Mouse (Mus musculus): ENCODE results near the gene Upp2.

Gene Upp2

GRCm38 (mm10) chr2:58758081-58758480 is 191.0 kb downstream of the Upp2 start:
- DNase-seq (ENCODE audit: low spot score): no peak

DNA sequence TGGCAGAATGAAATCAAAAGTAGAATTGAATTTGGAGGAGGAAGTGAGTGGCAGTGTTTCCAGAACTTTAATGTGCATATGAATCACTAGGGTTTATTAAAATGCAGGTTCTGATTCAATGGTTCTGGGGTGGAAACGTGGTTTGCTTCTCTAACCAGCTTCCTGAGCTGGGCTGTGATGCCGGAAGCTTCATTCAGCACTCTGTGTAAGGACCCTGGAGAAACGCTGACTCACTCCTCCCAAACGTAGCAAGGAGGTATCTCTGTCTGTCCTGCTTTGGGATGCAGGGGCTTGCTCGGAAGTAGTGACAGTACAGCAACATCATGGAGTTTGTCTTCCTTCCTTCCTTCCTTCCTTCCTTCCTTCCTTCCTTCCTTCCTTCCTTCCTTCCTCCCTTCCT is 192.6 kb downstream of the Upp2 start:
- no peak for DNase-seq (ENCODE audit: low spot score)

GRCm38 (mm10) chr2:58765141-58765540 is 198.0 kb downstream of the Upp2 start:
- DNase-seq (ENCODE audit: low spot score): no peak

DNA sequence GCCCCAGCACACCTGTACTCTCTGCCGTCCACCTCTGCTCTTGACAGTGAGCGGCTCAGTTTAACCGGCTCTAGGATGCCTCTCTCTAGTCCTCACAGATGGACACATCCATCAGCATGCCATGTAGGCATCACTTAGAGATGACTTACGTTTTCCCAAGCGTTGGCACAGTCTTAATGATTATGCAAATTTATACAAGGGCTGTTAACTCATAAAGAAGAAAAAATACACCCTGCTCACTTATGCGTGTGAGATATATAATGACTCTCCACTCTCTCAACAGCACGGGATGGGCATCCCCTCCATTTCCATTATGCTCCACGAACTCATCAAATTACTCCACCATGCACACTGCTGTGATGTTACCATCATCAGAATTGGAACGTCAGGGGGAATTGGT is 206.7 kb downstream of the Upp2 start:
- no peak for DNase-seq (ENCODE audit: low spot score)

DNA sequence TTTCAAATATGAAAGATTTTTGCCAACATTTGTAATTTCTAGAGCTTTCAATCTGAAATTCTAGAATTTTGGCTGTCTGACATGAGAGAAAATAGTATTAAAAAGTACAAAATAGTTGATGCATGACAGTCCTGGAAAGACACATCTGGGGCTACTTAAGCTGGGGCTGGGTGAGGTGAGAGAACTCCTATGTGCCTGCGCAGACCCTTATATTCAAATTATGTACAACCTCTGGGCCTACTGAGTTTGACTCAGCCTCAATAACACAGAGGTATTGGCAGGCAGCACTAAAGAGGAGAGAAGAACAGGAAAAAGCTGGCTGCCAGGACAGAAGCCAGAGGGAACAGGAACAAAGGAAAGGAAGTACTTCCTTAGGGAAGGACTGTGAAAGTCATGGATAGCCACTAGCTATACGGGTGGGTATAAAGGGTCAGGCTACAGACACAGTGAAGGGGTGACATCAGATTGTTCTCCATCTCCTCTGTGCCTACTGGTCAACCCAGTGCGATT is 211.9 kb downstream of the Upp2 start:
- DNase-seq (ENCODE audit: low spot score): no peak

DNA sequence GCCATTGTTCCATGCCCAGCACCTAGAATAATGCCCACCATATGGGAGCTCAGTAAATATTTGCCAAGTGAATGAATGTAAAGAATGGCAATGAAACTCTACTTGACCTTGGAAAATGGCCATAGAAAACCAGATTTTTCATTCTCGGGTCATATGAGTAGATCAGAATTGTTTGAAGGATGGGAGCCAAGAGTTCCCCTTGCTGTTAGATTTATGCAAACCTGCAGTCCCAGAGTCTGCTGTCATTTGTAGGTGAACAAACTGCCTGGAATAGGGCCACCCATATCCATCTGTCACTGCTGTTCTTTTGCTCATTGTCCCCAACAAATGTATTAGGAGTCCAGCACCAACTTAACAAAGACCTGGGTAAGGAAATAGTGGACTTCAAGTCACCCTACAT is 216.4 kb downstream of the Upp2 start:
- DNase-seq (ENCODE audit: low spot score): no peak

GRCm38 (mm10) chr2:58786177-58786576 is 219.1 kb downstream of the Upp2 start:
- DNase-seq (ENCODE audit: low spot score): no peak

DNA sequence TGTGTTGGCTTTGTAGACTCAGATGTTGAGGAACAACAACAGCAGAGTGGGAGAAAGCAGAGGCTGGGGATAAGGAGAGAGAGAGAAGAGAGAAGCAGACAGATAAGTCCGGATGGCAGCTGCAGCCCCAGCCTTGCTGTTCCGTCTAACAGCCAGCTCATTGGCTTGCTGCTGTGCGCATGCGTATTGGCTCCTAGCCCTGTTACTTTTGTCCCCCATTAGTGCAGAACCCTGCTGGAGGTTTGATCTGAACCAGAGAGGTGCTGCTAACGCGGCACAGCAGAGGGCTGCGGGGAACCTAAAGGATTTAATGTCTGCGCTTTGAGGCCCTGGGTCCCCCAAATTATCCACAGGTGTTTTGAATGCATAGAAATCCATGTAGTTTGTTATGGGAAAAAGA is 219.6 kb downstream of the Upp2 start:
- no peak for DNase-seq (ENCODE audit: low spot score)

DNA sequence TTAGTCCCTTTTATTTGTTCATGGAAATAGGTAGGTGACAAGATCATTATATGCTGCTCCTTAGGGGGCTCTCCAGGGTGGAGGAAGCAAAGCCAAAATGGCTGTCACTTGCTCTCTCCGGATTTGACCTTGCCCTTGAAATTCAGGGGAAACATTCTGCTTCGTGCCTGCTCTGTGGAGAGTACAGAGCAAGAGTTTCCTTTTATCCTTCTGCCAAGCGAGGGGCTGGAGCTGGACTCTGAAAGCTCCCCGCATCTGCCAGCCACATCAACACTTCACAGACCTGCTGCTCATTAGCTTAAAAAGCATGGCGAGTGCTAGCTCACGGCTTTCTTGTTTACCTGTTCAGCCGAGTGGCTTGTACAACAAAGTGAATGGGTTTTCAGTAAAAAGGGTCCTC is 220.3 kb downstream of the Upp2 start:
- DNase-seq (ENCODE audit: low spot score): no peak

GRCm38 (mm10) chr2:58789934-58790333 is 222.8 kb downstream of the Upp2 start:
- no peak for DNase-seq (ENCODE audit: low spot score)

DNA sequence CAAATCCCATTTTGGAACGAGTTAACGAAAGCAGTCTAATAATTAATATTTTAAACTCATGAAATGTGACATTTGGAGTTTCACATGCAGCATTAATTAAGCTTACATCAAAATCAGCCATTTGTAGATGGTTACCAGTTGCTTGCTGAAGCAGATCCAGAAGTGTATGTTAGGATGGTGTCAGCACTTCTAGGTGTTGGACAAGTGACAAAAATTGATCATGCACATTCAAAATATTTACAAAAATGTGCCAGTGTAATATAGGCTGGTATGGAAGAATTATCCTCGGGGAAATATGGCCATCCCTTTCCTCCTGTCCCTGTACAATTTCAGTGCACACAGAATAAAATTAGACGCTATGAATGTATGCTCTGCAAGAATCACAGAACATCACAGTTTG is 223.3 kb downstream of the Upp2 start:
- no peak for DNase-seq (ENCODE audit: low spot score)

DNA sequence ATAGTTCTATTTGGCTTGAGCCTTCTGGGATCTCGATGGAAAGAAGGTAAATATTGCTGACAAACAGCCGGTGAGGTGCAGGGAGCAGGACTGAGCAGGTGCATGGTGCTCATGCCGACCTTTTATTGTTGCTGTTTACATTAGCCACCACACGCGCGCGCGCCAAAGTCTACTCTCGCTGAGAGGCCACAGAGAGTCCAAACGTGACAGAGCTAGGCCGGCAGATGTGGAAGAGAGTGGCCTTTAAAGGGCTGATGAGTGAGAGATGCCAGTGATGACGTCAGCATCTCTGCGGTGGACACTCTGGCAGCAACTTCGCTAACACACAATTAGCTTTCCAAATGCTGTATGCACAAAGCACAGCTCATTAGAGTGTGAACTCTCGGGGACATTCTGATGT is 227.4 kb downstream of the Upp2 start:
- no peak for DNase-seq (ENCODE audit: low spot score)

DNA sequence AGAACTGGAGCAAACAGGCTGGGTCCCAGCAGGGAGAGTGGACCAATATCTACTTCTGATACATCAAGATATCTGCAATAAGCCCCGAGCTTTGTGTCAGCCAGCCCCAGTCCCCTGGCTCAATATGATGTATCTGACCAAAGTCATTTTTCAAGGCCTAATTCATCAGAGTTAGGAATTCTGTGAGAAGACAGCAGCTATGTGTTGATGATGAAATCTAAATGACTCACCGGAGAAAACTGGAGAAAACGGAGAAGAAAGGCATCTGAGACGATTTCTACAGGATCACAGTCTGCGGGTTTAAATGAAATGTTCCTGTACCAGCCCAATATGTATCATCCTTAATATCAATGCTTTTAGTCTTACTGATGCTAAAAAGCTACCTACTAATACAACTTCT is 228.3 kb downstream of the Upp2 start:
- no peak for DNase-seq (ENCODE audit: low spot score)

- no peak for DNase-seq (ENCODE audit: low spot score)
Measured at GRCm38 (mm10) chr2:58797506-58797905, 230.4 kb downstream of the Upp2 start.

DNA sequence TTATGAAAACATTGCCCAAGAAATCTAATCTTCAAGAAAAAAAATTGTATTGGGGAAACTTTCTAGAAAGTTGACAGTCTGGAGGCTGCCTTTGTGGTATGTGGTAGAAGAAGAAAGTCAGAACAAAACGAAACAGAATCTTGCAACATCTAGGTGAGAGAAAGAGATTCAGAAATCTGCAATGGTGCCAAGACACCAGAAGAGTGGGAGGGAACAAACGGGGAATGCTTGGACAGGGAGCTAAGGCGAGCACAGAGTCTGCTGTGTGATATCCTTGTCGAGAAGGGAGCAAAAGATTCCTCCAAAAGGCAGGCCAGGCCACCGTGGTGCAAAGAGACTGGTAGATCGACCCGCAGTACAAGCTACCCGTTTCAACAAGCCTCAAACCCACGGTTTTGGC is 232.0 kb downstream of the Upp2 start:
- DNase-seq (ENCODE audit: low spot score): no peak

- no peak for DNase-seq (ENCODE audit: low spot score)
Measured at GRCm38 (mm10) chr2:58799623-58800022, 232.5 kb downstream of the Upp2 start.

GRCm38 (mm10) chr2:58812941-58813340 is 245.8 kb downstream of the Upp2 start:
- DNase-seq (ENCODE audit: low spot score): no peak

GRCm38 (mm10) chr2:58828910-58829600 is 262.0 kb downstream of the Upp2 start:
- no peak for DNase-seq (ENCODE audit: low spot score)

DNA sequence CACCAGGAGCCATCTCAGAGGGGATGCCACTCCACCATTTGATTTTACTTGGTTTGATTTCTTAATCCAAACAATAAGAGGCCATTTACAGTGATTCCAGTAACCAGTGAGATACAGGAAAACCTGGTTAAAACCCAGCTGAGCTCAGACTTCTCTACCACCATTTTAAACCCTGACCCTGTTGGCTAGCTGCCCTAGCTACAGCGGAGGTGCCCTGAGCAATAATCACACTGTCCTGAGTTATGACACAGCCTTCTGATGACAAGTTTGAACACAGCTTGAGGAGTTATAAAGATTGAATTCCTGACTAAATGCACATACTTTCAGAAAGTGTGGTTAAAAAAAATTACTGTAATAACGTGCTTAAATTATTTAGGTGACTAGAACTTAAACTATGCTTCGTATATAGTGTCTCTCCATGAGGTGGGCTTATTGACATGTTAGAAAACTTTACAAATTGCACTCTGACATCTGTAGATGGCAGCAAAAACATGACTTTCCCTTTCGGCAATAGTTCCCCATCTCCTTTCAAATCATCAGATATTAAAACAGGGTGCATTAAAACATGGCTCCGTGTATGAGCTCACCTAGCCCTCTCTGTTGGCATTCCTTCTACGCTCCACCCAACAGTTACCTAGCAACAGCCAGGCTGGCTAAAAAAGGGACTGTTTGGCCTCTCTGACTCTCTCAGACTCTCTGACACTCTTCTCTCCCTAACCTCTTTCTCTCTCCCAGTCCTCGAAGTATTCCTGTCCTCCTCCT is 263.1 kb downstream of the Upp2 start:
- no peak for DNase-seq (ENCODE audit: low spot score)

DNA sequence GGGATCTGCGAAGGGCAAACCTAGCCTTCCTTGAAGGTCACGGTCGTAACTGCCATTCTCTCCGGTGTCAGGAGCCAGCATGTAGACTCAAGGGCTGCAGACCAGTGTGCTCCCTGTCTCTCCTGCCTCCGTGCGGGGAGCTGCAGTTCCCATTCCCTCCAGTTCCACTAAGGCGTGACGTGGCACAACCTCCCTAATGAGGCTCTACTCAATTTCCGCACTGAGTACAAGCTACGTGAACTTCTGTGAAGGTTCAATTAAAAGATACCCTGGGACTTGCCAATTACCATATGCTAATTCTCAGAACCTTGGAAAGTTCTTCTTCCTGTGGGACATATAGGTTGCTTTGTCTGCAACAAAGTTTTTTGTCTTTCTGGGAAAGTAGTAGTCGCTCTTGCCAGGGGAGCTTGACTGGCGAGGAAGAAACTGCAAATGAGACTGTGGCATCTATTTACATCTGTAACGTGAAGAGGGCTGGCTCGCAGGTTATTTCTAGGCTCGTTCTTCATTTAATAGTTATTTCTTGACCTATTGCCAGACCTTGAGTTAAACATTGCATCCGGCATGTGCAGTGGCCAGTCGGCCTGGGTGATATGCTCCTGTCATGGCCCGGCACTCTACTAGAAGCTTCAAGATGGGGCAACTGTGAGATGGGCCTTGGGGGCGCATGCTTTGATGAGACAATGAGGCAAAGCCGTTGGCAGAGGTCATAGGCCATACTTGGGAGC is 265.3 kb downstream of the Upp2 start:
- DNase-seq (ENCODE audit: low spot score): no peak

- no peak for DNase-seq (ENCODE audit: low spot score)
Measured at GRCm38 (mm10) chr2:58841021-58841420, 273.9 kb downstream of the Upp2 start.

DNA sequence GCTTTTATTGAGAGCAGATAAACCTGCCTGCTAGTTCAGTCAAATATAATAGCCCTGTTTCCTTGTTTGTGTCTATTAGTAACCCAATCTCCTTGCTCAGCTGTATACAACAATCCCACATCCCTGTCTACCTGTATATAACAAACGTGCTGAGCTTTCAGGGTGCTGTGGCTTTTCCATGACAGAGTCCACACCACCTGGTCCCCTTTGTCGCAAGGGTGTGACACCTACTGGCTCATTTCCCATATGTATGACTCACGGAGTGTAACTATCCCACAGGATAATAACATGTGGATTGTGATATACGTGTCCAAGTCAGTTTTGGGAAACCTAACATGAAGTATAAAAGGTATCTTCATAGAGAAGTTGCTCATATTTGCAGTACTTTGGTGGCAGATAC is 275.3 kb downstream of the Upp2 start:
- DNase-seq (ENCODE audit: low spot score): no peak

Data from urinary bladder, postnatal 10 days (tissue).